Mouse (Mus musculus): ENCODE data around the gene Tenm2. TPM values are rescaled to one million over a fixed set of nuclear protein-coding genes. Genes with fewer than 3 reads are reported as not detected.

The Tenm2 gene
- polyA plus RNA-seq, 1 experiment from 2014 or later = 0.28 TPM

GRCm38 (mm10) chr11:36137276-36137675, 1098.5 kb downstream of the Tenm2 start:
- H3K4me2 ChIP-seq = no peak overlapping the region
- H3K27me3 ChIP-seq (ENCODE audit: insufficient read depth, low read length) = no peaks in the 10 kb centered on the region
- 77% methylated on average over 6 of the region's 6 CpGs for WGBS
- no peak overlapping the region for H3K4me3 ChIP-seq (ENCODE audit: low read depth, low read length)
- ATAC-seq (ENCODE audit: insufficient read depth) (no peak), DNase-seq (peak; percentile 51)
- no peaks in the 10 kb centered on the region for H3K36me3 ChIP-seq (ENCODE audit: insufficient read depth)
- no peak overlapping the region for H3K9ac ChIP-seq
- no peak overlapping the region for H3K27ac ChIP-seq (ENCODE audit: low read depth)
- TF ChIP-seq CTCF (IDR thresholded peaks at IDR 0.05; ENCODE audit: low read depth) = no peak
- H3K4me1 ChIP-seq (ENCODE audit: insufficient read depth) = no peaks in the 10 kb centered on the region
- H3K9me3 ChIP-seq (ENCODE audit: low read depth, low read length) = no peaks in the 10 kb centered on the region

- Histone ChIP-seq H3K4me3 (ENCODE audit: low read depth, low read length) (no peak overlapping the region), H3K9me3 (ENCODE audit: low read depth, low read length) (no peaks in the 10 kb centered on the region), H3K4me2 (no peak overlapping the region), H3K27ac (ENCODE audit: low read depth) (no peak overlapping the region), H3K4me1 (ENCODE audit: insufficient read depth) (no peaks in the 10 kb centered on the region), H3K27me3 (ENCODE audit: insufficient read depth, low read length) (no peaks in the 10 kb centered on the region), H3K9ac (no peak overlapping the region), H3K36me3 (ENCODE audit: insufficient read depth) (no peaks in the 10 kb centered on the region)
- ATAC-seq (ENCODE audit: insufficient read depth) = no peak
- DNase-seq = no peak
- 71% methylated on average over 9 of the region's 9 CpGs for WGBS
- TF ChIP-seq CTCF (IDR thresholded peaks at IDR 0.05; ENCODE audit: low read depth) = no peak
Measured at GRCm38 (mm10) chr11:36134645-36135044, 1101.1 kb downstream of the Tenm2 start.

- WGBS = 78% methylated on average over 2 of the region's 2 CpGs
Measured at GRCm38 (mm10) chr11:36123275-36123674, 1112.5 kb downstream of the Tenm2 start.

GRCm38 (mm10) chr11:36121410-36121929, 1114.3 kb downstream of the Tenm2 start:
- Histone ChIP-seq H3K27ac (ENCODE audit: low read depth) (no peak overlapping the region), H3K4me2 (no peak overlapping the region), H3K27me3 (ENCODE audit: insufficient read depth, low read length) (no peaks in the 10 kb centered on the region), H3K4me1 (ENCODE audit: insufficient read depth) (no peaks in the 10 kb centered on the region), H3K9ac (no peak overlapping the region), H3K9me3 (ENCODE audit: low read depth, low read length) (no peaks in the 10 kb centered on the region), H3K36me3 (ENCODE audit: insufficient read depth) (no peaks in the 10 kb centered on the region), H3K4me3 (ENCODE audit: low read depth, low read length) (no peak overlapping the region)
- ATAC-seq (ENCODE audit: insufficient read depth) (no peak), DNase-seq (no peak)
- WGBS = 68% methylated on average over 8 of the region's 8 CpGs
- TF ChIP-seq CTCF (IDR thresholded peaks at IDR 0.05; ENCODE audit: low read depth) = no peak

More at GRCm38 (mm10) chr11:36123275-36123674, 1112.5 kb downstream of the Tenm2 start:
- TF ChIP-seq CTCF (IDR thresholded peaks at IDR 0.05; ENCODE audit: low read depth) = no peak
- H3K36me3 ChIP-seq (ENCODE audit: insufficient read depth) = no peaks in the 10 kb centered on the region
- H3K27me3 ChIP-seq (ENCODE audit: insufficient read depth, low read length) = no peaks in the 10 kb centered on the region
- no peak overlapping the region for H3K4me3 ChIP-seq (ENCODE audit: low read depth, low read length)
- no peaks in the 10 kb centered on the region for H3K9me3 ChIP-seq (ENCODE audit: low read depth, low read length)
- no peak for ATAC-seq (ENCODE audit: insufficient read depth)
- H3K4me1 ChIP-seq (ENCODE audit: insufficient read depth) = no peaks in the 10 kb centered on the region
- no peak for DNase-seq
- no peak overlapping the region for H3K9ac ChIP-seq
- no peak overlapping the region for H3K27ac ChIP-seq (ENCODE audit: low read depth)
- H3K4me2 ChIP-seq = no peak overlapping the region

GRCm38 (mm10) chr11:36120591-36121409, 1115.0 kb downstream of the Tenm2 start:
- ATAC-seq (ENCODE audit: insufficient read depth) (no peak), DNase-seq (no peak)
- 63% methylated on average over 7 of the region's 7 CpGs for WGBS
- no peak overlapping the region for H3K27ac ChIP-seq (ENCODE audit: low read depth)
- H3K27me3 ChIP-seq (ENCODE audit: insufficient read depth, low read length) = no peaks in the 10 kb centered on the region
- no peaks in the 10 kb centered on the region for H3K36me3 ChIP-seq (ENCODE audit: insufficient read depth)
- no peak overlapping the region for H3K4me2 ChIP-seq
- H3K4me1 ChIP-seq (ENCODE audit: insufficient read depth) = no peaks in the 10 kb centered on the region
- no peak overlapping the region for H3K4me3 ChIP-seq (ENCODE audit: low read depth, low read length)
- H3K9me3 ChIP-seq (ENCODE audit: low read depth, low read length) = no peaks in the 10 kb centered on the region
- H3K9ac ChIP-seq = no peak overlapping the region
- no peak for TF ChIP-seq CTCF (IDR thresholded peaks at IDR 0.05; ENCODE audit: low read depth)

GRCm38 (mm10) chr11:36113326-36113725, 1122.4 kb downstream of the Tenm2 start:
- TF ChIP-seq CTCF (IDR thresholded peaks at IDR 0.05; ENCODE audit: low read depth) = no peak
- Histone ChIP-seq H3K4me2 (no peak overlapping the region), H3K4me3 (ENCODE audit: low read depth, low read length) (no peak overlapping the region), H3K36me3 (ENCODE audit: insufficient read depth) (no peaks in the 10 kb centered on the region), H3K9me3 (ENCODE audit: low read depth, low read length) (no peaks in the 10 kb centered on the region), H3K4me1 (ENCODE audit: insufficient read depth) (no peaks in the 10 kb centered on the region), H3K27ac (ENCODE audit: low read depth) (no peak overlapping the region), H3K27me3 (ENCODE audit: insufficient read depth, low read length) (no peaks in the 10 kb centered on the region), H3K9ac (no peak overlapping the region)
- ATAC-seq (ENCODE audit: insufficient read depth) (no peak), DNase-seq (no peak)
- WGBS = 73% methylated on average over 12 of the region's 12 CpGs

GRCm38 (mm10) chr11:36108970-36109731, 1126.6 kb downstream of the Tenm2 start:
- Histone ChIP-seq H3K4me3 (ENCODE audit: low read depth, low read length) (no peak overlapping the region), H3K27ac (ENCODE audit: low read depth) (no peak overlapping the region), H3K27me3 (ENCODE audit: insufficient read depth, low read length) (no peaks in the 10 kb centered on the region), H3K9ac (no peak overlapping the region), H3K36me3 (ENCODE audit: insufficient read depth) (no peaks in the 10 kb centered on the region), H3K9me3 (ENCODE audit: low read depth, low read length) (no peaks in the 10 kb centered on the region), H3K4me2 (no peak overlapping the region), H3K4me1 (ENCODE audit: insufficient read depth) (no peaks in the 10 kb centered on the region)
- 21% methylated on average over 12 of the region's 12 CpGs for WGBS
- no peak for ATAC-seq (ENCODE audit: insufficient read depth)
- no peak for TF ChIP-seq CTCF (IDR thresholded peaks at IDR 0.05; ENCODE audit: low read depth)
- DNase-seq = peak; percentile 25
